Mouse (Mus musculus): Measurements from ENCODE around the gene Mapk6. TPM values are rescaled to one million over a fixed set of nuclear protein-coding genes. Genes with fewer than 3 reads are reported as not detected.

Mapk6 gene
- polyA plus RNA-seq, 1 experiment from 2014 or later = 144 TPM

DNA sequence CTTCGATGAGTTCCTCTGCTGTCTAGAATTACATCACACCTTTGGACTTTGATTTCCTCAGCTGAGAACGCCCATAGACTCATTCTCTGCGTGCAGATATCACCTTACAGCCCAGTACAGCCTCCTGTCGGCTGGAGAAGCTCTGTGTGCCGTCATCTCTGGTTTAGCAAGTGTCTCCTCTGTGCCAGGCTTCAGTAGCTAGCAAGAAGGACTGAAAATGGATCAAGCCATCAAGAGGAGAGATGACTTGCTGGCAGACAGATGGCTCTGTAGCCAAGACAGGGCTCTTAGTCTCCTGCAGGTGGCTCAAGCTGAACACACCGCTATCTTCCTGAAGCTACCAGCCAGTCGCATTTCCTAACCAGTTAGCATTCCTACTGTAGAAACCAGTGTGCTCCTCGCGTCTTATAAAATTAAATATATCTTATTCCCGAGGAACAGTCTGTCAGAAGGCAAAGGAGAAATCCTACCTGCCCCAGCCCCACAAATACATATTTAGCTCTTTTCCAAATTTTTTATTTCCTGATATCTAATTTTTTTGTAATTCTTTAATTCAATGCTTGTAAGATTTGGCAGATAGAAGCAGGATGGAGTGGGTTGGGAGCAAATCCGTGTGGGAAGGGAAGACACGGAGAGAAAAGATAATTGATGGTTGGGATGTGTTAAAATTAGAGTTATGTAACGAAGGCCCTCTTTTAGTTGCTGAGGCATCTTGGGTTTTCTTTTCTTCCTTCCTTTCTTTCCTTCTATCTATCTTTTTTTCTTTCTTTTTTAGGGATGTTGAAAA, 87.5 kb downstream of the Mapk6 start:
- Histone ChIP-seq H3K9me3 (no peaks in the 10 kb centered on the region), H3K36me3 (replicated peaks) (peaks cover 20% of the 10 kb centered on the region), H3K27me3 (ENCODE audit: poor library complexity, severe bottlenecking) (no peaks in the 10 kb centered on the region), H3K4me3 (no peak overlapping the region), H3K4me1 (no peaks in the 10 kb centered on the region), H3K27ac (no peak overlapping the region)
- no peak for DNase-seq (ENCODE audit: extremely low spot score, low spot score)
- 87% methylated on average over 13 of the region's 13 CpGs for WGBS

DNA sequence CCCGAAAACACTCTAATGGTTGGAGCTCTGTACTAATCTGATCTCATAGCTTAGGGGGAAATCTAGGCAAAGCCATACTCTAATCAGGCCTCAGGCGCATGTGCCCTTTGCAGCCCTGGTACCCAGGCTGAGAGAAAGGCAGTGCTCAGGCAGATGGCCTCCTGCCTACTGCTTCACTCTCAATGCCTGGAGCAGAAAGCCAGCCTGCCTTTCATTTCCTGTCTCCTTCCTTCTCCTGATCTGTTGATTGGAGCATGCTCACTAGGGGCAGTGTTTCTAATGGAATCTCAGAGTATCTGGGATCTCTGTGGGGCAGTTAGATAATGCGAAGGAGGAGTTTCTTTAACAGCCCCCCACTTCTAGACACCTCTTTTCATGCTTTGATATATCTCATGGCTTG, 90.4 kb downstream of the Mapk6 start:
- Histone ChIP-seq H3K4me3 (no peak overlapping the region), H3K36me3 (replicated peaks) (0 out of 2 replicates have a peak, but pooled peaks cover 3% of the 10 kb centered on the region), H3K27me3 (ENCODE audit: poor library complexity, severe bottlenecking) (no peaks in the 10 kb centered on the region), H3K27ac (no peak overlapping the region), H3K4me1 (peaks cover 17% of the 10 kb centered on the region), H3K9me3 (no peaks in the 10 kb centered on the region)
- WGBS = 79% methylated on average over 3 of the region's 3 CpGs
- DNase-seq (ENCODE audit: extremely low spot score, low spot score) = no peak

Other genes with a start within 250 kb of the Mapk6 start
- gene Myo5c, start 178.0 kb downstream of the Mapk6 start, polyA plus RNA-seq (2016; fragmentation: Nextera tagmentation; extraction: Ambion mirVana) = 0.61 and 1.1 TPM in 2 replicates
- gene Gnb5, start 103.7 kb downstream of the Mapk6 start, polyA plus RNA-seq (2016; fragmentation: Nextera tagmentation; extraction: Ambion mirVana) = 24.0 and 27.9 TPM in 2 replicates
- gene Bcl2l10, start 62.2 kb downstream of the Mapk6 start, polyA plus RNA-seq (2016; fragmentation: Nextera tagmentation; extraction: Ambion mirVana) = not detected in 2 replicates
- 56.8 and 59.6 TPM in 2 replicates for gene Leo1, start 31.5 kb upstream of the Mapk6 start, polyA plus RNA-seq (2016; fragmentation: Nextera tagmentation; extraction: Ambion mirVana)
- 85.5 and 89.7 TPM in 2 replicates for gene Tmod3, start 149.7 kb upstream of the Mapk6 start, polyA plus RNA-seq (2016; fragmentation: Nextera tagmentation; extraction: Ambion mirVana)
- 39.9 and 41.1 TPM in 2 replicates for gene Tmod2, start 201.3 kb upstream of the Mapk6 start, polyA plus RNA-seq (2016; fragmentation: Nextera tagmentation; extraction: Ambion mirVana)
- gene Lysmd2, start 215.7 kb upstream of the Mapk6 start, polyA plus RNA-seq (2016; fragmentation: Nextera tagmentation; extraction: Ambion mirVana) = 8.9 and 11.4 TPM in 2 replicates

All from forebrain, embryonic 10.5 days (tissue).